Mouse (Mus musculus): ENCODE measurements around the gene Vkorc1l1.
A peak's percentile ranks its signal among the peaks of the same experiment; 100 is the strongest.

The Vkorc1l1 gene

GRCm38 (mm10) chr5:130002301-130003146, 60.8 kb downstream of the Vkorc1l1 start, which contains the start of gene Gusb:
TSS of gene Gusb (minus strand) at chr5:130003049.
- peak; percentile 62 for DNase-seq (ENCODE audit: low spot score)

DNA sequence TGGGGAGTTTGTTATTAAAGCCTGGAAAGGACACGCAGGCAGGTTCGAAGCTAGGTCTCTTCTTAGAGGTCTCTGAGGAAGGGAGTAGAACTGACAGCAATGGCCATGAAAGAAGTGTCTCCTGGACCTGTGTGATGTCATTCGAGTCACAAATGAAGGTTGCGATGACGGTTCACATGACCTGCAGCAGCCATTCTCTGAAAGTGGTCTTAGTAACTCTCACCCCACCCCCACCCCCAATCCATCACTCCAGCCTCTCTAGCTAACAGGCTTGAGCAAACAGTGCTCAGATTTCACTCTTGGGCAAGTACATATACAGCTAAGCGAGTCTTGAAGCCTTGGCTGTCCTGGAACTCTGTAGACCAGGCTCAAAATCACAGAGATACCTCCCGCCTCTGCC, 61.5 kb downstream of the Vkorc1l1 start:
- DNase-seq (ENCODE audit: low spot score), result no peak

- DNase-seq (ENCODE audit: low spot score), result no peak
These were observed 65.6 kb downstream of the Vkorc1l1 start for GRCm38 (mm10) chr5:130007344-130007743.

- no peak for DNase-seq (ENCODE audit: low spot score)
These were observed 66.3 kb downstream of the Vkorc1l1 start for GRCm38 (mm10) chr5:130008034-130008590.

- DNase-seq (ENCODE audit: low spot score), result no peak
These were observed 68.0 kb downstream of the Vkorc1l1 start for GRCm38 (mm10) chr5:130009784-130010183.

DNA sequence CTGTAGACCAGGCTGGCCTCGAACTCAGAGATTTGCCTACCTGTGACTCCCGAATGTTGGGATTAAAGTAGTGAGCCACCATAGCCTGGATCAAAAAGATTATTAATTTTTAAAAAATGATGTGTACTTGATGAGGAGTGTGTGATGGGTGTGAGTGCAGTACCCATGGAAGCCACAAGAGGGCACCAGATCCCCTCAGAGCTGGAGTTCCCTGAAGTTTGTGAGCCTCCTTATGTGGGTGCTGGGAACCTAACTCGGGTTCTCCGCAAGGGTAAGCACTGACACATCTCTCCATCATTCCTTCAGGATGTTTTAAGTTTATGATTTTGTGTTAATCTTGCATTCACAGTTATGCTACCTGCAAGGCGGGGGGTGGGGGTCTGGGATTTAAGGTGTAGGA, 69.2 kb downstream of the Vkorc1l1 start:
- no peak for DNase-seq (ENCODE audit: low spot score)

DNA sequence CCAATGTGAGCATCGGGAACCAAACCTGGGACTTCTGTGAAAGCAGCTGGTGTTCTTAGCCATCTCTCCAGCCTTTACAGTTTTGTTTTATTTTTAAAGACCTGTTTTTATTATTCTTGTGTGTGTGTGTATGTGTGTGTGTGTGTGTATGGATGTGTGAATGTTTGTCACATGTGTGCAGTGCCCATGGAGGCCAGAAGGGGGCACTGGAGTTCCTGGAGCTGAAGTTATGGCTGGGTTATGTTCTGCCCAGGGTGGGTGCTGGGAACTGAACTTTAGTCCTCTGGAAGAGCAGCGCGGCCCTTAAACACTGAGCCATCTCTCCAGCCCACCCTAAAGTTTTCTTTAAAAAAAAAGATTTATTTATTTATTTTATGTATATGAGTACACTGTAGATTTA, 73.3 kb downstream of the Vkorc1l1 start:
- DNase-seq (ENCODE audit: low spot score), result no peak

DNA sequence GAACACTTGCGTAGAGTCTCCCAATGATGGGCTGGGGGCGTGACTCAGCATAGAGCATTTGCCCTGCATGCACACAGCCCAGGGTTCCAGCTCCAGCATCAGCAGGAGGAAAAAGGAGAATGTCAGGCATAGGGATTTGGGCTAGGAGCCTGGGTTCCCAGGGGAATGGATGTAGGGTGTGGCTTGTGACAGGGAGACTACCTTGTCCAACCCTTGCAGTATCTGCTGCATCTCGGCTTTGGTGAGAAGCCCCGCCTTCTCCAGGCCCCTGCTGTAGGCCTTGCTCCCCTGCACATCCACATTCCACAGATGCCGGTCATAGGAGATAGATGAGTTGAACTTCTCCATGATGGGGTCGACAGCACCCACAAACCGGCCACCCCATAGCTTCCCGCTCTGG, 77.7 kb downstream of the Vkorc1l1 start:
- DNase-seq (ENCODE audit: low spot score), result no peak

- no peak for DNase-seq (ENCODE audit: low spot score)
These were observed 79.7 kb downstream of the Vkorc1l1 start for GRCm38 (mm10) chr5:130021361-130021966.

GRCm38 (mm10) chr5:130022366-130022765, 80.6 kb downstream of the Vkorc1l1 start:
- no peak for DNase-seq (ENCODE audit: low spot score)

DNA sequence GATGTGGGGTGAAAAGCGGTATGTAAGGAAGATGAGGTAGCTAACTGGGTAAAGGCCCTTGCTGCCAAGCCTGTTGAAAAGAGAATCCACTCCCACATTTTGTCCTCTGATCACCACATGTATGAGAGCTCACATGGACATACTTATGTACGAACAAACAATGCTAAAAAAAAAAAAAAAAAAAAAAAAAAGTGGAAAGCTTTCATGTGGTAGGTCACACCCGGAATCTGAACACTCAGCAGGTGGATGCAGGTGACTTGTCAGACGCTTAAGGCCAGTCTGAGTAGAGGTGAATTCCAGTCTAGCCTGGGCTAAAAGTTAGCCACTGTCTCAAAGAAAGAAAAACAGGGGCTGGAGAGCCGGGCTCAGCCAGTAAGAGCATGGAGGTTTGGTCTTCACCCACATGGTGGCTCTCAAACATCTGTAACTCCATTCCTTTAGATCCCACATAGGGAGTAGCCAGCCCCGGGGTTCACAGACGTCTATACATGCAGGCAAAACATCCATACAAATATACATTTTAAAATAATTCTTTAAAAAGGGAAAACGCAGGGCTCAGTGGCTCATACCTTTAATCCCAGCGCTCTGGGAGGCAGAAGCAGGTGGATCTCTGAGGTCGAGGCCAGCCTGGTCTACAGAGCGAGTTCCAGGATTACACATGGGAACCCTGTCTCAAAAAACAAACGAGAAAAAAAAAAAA, 81.4 kb downstream of the Vkorc1l1 start:
- DNase-seq (ENCODE audit: low spot score), result no peak

DNA sequence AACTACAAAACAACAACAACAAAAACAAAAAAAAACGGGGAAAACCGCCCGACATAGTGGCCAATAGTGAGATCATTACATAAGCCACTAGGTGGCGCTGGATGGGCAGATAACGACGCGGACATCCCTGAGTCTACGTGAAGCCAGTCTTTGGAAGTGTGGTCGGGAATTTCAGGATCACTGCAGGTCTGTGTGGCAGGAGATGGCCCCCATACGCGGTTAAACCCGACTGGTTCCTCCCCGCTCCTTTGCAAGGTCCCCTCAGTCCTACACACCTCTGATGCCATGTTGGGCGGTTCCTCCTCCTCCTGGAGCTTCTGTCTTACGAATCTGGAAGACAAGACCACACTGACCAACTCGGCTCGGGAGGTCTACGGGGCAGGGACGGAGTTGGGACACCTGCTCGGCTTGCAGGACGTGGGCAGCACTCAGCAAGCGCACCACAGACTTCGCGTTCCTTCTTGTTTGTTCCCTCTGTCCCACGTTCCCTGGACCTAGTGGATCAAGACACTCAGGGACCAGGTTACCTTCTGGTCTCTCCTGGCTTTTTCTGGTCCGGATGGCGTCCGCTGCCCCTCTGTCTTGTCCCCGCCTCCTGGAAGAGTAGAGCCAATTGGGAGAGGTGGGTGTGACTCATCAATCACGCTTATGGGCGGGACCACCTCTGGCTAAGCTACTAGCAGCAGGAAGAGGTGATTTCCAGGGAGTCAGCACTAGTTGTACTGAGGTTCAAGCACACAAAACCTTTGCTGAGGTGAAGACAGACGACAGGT, 82.2 kb downstream of the Vkorc1l1 start:
- peak; percentile 72 for DNase-seq (ENCODE audit: low spot score)

DNA sequence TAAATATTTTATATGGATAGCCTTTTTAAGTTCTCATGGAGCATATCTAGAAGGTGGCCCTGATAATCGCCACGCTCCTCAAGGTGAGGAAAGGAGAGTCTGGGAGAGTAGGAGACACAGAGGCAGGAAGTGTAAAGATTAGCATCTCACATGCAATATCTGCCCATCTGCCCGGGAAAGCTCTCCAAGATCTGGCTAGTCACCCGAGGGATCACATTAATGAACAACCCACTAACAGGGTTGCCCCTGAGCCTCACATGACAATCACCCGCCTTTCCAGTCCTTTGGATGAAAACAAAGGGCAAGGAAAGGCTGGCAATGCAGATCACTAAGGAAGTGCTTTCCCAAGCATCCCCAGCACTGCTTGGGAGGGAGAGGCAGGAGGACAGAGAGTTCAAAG, 85.4 kb downstream of the Vkorc1l1 start:
- DNase-seq (ENCODE audit: low spot score), result no peak

GRCm38 (mm10) chr5:130027696-130028095, 85.9 kb downstream of the Vkorc1l1 start:
- DNase-seq (ENCODE audit: low spot score), result no peak

DNA sequence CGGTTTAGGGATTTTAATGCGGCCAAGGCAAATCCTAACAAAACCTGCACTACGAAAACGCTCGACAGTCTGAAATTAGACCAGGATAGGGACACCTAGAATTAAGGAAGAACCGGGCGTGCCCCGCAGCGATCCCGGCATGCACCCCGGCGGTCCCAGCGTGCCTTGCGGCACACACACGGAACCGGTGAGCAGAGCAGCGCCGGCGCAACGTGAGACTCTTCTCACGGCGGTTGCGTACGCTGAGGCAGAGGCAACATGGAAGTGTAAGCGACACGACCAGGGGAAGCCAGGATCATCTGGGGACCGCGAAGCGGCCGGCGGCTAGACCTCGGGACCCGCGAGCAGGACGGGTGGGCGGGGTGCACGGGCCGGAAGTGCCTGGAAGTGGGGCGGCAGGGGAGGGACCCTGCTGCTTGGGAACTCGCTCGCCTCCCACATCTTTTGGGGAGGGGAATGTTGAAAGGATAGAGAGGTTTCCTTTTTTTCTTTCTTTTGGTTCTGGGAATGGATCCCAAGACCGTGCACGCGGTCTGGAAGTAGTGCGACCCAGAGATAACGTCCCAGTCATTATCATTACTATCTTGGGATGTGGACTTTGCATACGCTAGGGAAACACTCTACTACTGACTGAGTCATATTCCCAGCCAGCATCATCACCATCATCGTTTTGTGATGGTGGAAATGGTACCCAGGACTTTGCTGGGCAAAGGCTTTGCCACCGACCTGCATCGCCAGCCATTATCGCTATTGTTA, 87.5 kb downstream of the Vkorc1l1 start, which contains the start of the genes Asl and Crcp:
Gene Asl (minus strand): TSS at position 106 of the 756 bp plus-strand sequence.
Gene Crcp (plus strand): TSS at position 149 of the 756 bp plus-strand sequence.
- DNase-seq (ENCODE audit: low spot score), result peak; percentile 70

GRCm38 (mm10) chr5:130031410-130032390, 89.9 kb downstream of the Vkorc1l1 start:
- no peak for DNase-seq (ENCODE audit: low spot score)

- DNase-seq (ENCODE audit: low spot score), result no peak
These were observed 92.1 kb downstream of the Vkorc1l1 start for GRCm38 (mm10) chr5:130033869-130034268.
